ENCODE assay signal across 10 mouse cellular contexts in genomic region chr16:91825774-91826325, GRCm38 (mm10).
DNase-seq lines count a peak whose midpoint lies in the region; ATAC-seq and TF ChIP-seq lines count a peak whose summit lies in the region.
"Had no signal": no experiment of that assay in that cellular context is flagged by ENCODE, and none has a peak within 500 bp of the region (broad histone marks: within the 10 kb centered on the region; RNA-seq: fewer than 3 reads in every experiment).

No protein-coding gene starts in this region.

- WGBS in hindbrain, postnatal 0 days: 74% methylated on average over 9 of the region's 9 CpGs
- WGBS in hindbrain, embryonic 16.5 days: 69% methylated on average over 9 of the region's 9 CpGs
- WGBS in lung, embryonic 16.5 days: 47% methylated on average over 9 of the region's 9 CpGs

- H3K27ac ChIP-seq in hindbrain, postnatal 0 days: 0 out of 2 replicates have a peak overlapping the region, but pooled peaks have one; percentile 22
- no peak overlapping the region for H3K27ac ChIP-seq in hindbrain, embryonic 16.5 days (ENCODE audit: low read depth, low read length)
- H3K27ac ChIP-seq in embryonic fibroblast, embryonic 13.5 days (ENCODE audit: insufficient read depth, low read length): peak overlapping the region; percentile 80; the same call in 1 of the 2 replicates
- no peak overlapping the region for H3K27ac ChIP-seq in lung, embryonic 16.5 days (ENCODE audit: low read length)
- H3K27ac ChIP-seq: embryonic facial prominence, embryonic 12.5 days; hindbrain, embryonic 15.5 days had no signal

- H3K4me2 ChIP-seq in hindbrain, postnatal 0 days (ENCODE audit: low read depth, low read length): no peak overlapping the region
- H3K4me2 ChIP-seq in hindbrain, embryonic 16.5 days (ENCODE audit: low read length): no peak overlapping the region
- no peak overlapping the region for H3K4me2 ChIP-seq in lung, embryonic 16.5 days (ENCODE audit: low read depth, low read length)
- H3K4me2 ChIP-seq: embryonic facial prominence, embryonic 12.5 days; hindbrain, embryonic 15.5 days had no signal

- H3K36me3 ChIP-seq in hindbrain, postnatal 0 days (ENCODE audit: insufficient read depth, low read length): peaks cover 15% of the 10 kb centered on the region
- peaks cover 14% of the 10 kb centered on the region for H3K36me3 ChIP-seq in hindbrain, embryonic 16.5 days (ENCODE audit: control insufficient read depth, insufficient read depth, low read length)
- peaks cover 21% of the 10 kb centered on the region for H3K36me3 ChIP-seq in lung, embryonic 16.5 days (ENCODE audit: control insufficient read depth, insufficient read depth, low read length)

- H3K4me3 ChIP-seq in hindbrain, postnatal 0 days (ENCODE audit: low read length): no peak overlapping the region
- no peak overlapping the region for H3K4me3 ChIP-seq in hindbrain, embryonic 16.5 days (ENCODE audit: low read length)
- H3K4me3 ChIP-seq in embryonic fibroblast, embryonic 13.5 days (ENCODE audit: insufficient read depth, low read length): no peak overlapping the region
- no peak overlapping the region for H3K4me3 ChIP-seq in lung, embryonic 16.5 days (ENCODE audit: low read length)
- H3K4me3 ChIP-seq: embryonic facial prominence, embryonic 12.5 days; hindbrain, embryonic 15.5 days had no signal

- 0 out of 2 replicates have a peak, but pooled peaks cover 2% of the 10 kb centered on the region for H3K4me1 ChIP-seq in hindbrain, postnatal 0 days (ENCODE audit: insufficient read depth, low read length)
- peaks cover 4% of the 10 kb centered on the region; the same call in 1 of the 2 replicates for H3K4me1 ChIP-seq in hindbrain, embryonic 16.5 days (ENCODE audit: control insufficient read depth, insufficient read depth, low read depth, low read length)
- peaks cover 5% of the 10 kb centered on the region; the same call in 1 of the 2 replicates for H3K4me1 ChIP-seq in embryonic fibroblast, embryonic 13.5 days (ENCODE audit: control insufficient read depth, insufficient read depth, low read length)
- H3K4me1 ChIP-seq in lung, embryonic 16.5 days (replicated peaks; ENCODE audit: control insufficient read depth, insufficient read depth, low read length): peaks cover 6% of the 10 kb centered on the region

- DNase-seq in hindbrain, postnatal 0 days (ENCODE audit: low spot score): no peak
- DNase-seq in thymus, adult 18-20 months: peak; percentile 47 to 74
- DNase-seq in left cerebral cortex, adult 18-20 months (ENCODE audit: low spot score in 2 of 2): no peak
- DNase-seq in urinary bladder, postnatal 36 days (ENCODE audit: low spot score in 2 of 2): no peak
- no peak for DNase-seq in right cerebral cortex, postnatal 10 days (ENCODE audit: low spot score in 2 of 2)

- no peak for TF ChIP-seq CTCF in hindbrain, postnatal 0 days (IDR thresholded peaks at IDR 0.05; ENCODE audit: low read depth)
- TF ChIP-seq CTCF in embryonic fibroblast, embryonic 13.5 days (IDR thresholded peaks at IDR 0.05; ENCODE audit: borderline replicate concordance, insufficient read depth, low read length): no peak

- no peaks in the 10 kb centered on the region for H3K27me3 ChIP-seq in hindbrain, postnatal 0 days (ENCODE audit: insufficient read depth, low read length)
- H3K27me3 ChIP-seq in hindbrain, embryonic 16.5 days (replicated peaks; ENCODE audit: control insufficient read depth, insufficient read depth, low read length): no peaks in the 10 kb centered on the region
- no peaks in the 10 kb centered on the region for H3K27me3 ChIP-seq in lung, embryonic 16.5 days (ENCODE audit: control insufficient read depth, insufficient read depth, low read depth, low read length)
- H3K27me3 ChIP-seq: embryonic facial prominence, embryonic 12.5 days; hindbrain, embryonic 15.5 days had no signal

- no peak for ATAC-seq in hindbrain, postnatal 0 days
- no peak for ATAC-seq in hindbrain, embryonic 16.5 days
- ATAC-seq in lung, embryonic 16.5 days (ENCODE audit: low read depth): 0 out of 2 replicates have a peak, but pooled peaks have one; percentile 41

- TF ChIP-seq POLR2A in embryonic fibroblast, embryonic 13.5 days (IDR thresholded peaks at IDR 0.05; ENCODE audit: low read depth, low read length): no peak

- H3K9ac ChIP-seq in hindbrain, postnatal 0 days (replicated peaks; ENCODE audit: low read length): no peak overlapping the region
- H3K9ac ChIP-seq in hindbrain, embryonic 16.5 days (ENCODE audit: low read depth, low read length): no peak overlapping the region
- no peak overlapping the region for H3K9ac ChIP-seq in lung, embryonic 16.5 days (ENCODE audit: low read length)
- H3K9ac ChIP-seq: embryonic facial prominence, embryonic 12.5 days; hindbrain, embryonic 15.5 days had no signal

- no peaks in the 10 kb centered on the region for H3K9me3 ChIP-seq in hindbrain, postnatal 0 days (ENCODE audit: low read length)
- no peaks in the 10 kb centered on the region for H3K9me3 ChIP-seq in hindbrain, embryonic 16.5 days (ENCODE audit: control insufficient read depth, low read length)
- H3K9me3 ChIP-seq in lung, embryonic 16.5 days (ENCODE audit: control insufficient read depth, low read length): no peaks in the 10 kb centered on the region
- H3K9me3 ChIP-seq: embryonic facial prominence, embryonic 12.5 days; hindbrain, embryonic 15.5 days had no signal

Comparison
In these comparisons a context has a peak if more than half of its experiments do, and no peak if none do; other contexts are left out.
1. H3K27ac ChIP-seq: peak in hindbrain, postnatal 0 days (single experiment) and embryonic fibroblast, embryonic 13.5 days (single experiment); none in hindbrain, embryonic 16.5 days (single experiment) and lung, embryonic 16.5 days (single experiment).
2. DNase-seq: peak in thymus, adult 18-20 months (2 of 2); none in hindbrain, postnatal 0 days (single experiment), left cerebral cortex, adult 18-20 months (0 of 2), urinary bladder, postnatal 36 days (0 of 2) and right cerebral cortex, postnatal 10 days (0 of 2).